Mouse (Mus musculus): ENCODE data around the gene Dnajb2. TPM values are rescaled to one million over a fixed set of nuclear protein-coding genes. Genes with fewer than 3 reads are reported as not detected.

Gene Dnajb2
- total RNA-seq (2021) = 10 to 100 TPM; 41.5 to 48.8 TPM
- long read RNA-seq, experiment 1, transcript Dnajb2-210 (9 exons, 3,066 nt) = major isoform, 10 of 37 reads
- long read RNA-seq, experiment 1, transcript Dnajb2-207 (10 exons, 1,855 nt) = minor isoform, 8 of 37 reads
- long read RNA-seq, experiment 1, partial matches to known transcripts = 8 of 37 reads
- long read RNA-seq, experiment 1, other reads (novel, unspliced or antisense) = 9 of 37 reads
- long read RNA-seq, experiment 2, transcript Dnajb2-207 (10 exons, 1,855 nt) = minor isoform, 7 of 46 reads
- long read RNA-seq, experiment 2, transcript Dnajb2-210 (9 exons, 3,066 nt) = major isoform, 9 of 46 reads
- long read RNA-seq, experiment 2, partial matches to known transcripts = 17 of 46 reads
- long read RNA-seq, experiment 2, other reads (novel, unspliced or antisense) = 10 of 46 reads

GRCm38 (mm10) chr1:75236117-75237050 is at the start of gene Dnajb2:
TSS of gene Dnajb2 (plus strand) at chr1:75236406.
- DNase-seq (ENCODE audit: low spot score in 2 of 2) = peak; percentile 59 to 80

GRCm38 (mm10) chr1:75187126-75187525 is 49.1 kb upstream of the Dnajb2 start:
- no peak for DNase-seq (ENCODE audit: low spot score in 2 of 2)

GRCm38 (mm10) chr1:75187914-75188483 is 48.2 kb upstream of the Dnajb2 start:
- DNase-seq (ENCODE audit: low spot score in 2 of 2) = no peak

GRCm38 (mm10) chr1:75190577-75190976 is 45.6 kb upstream of the Dnajb2 start:
- no peak for DNase-seq (ENCODE audit: low spot score in 2 of 2)

GRCm38 (mm10) chr1:75191258-75191621 is 45.0 kb upstream of the Dnajb2 start:
- DNase-seq (ENCODE audit: low spot score in 2 of 2) = no peak

- peak; percentile 81 to 91 for DNase-seq (ENCODE audit: low spot score in 2 of 2)
Measured at GRCm38 (mm10) chr1:75191622-75192402, 44.4 kb upstream of the Dnajb2 start, which contains the start of the genes Ankzf1 and Atg9a. TSS of gene Ankzf1 (plus strand) at chr1:75192151. TSS of gene Atg9a (minus strand) at chr1:75192196.

- DNase-seq (ENCODE audit: low spot score in 2 of 2) = peak in 1 of 2 experiments; percentile 36
Measured at GRCm38 (mm10) chr1:75192452-75192851, 43.8 kb upstream of the Dnajb2 start.

- no peak for DNase-seq (ENCODE audit: low spot score in 2 of 2)
Measured at GRCm38 (mm10) chr1:75201236-75201635, 35.0 kb upstream of the Dnajb2 start.

GRCm38 (mm10) chr1:75208967-75209678 is 27.1 kb upstream of the Dnajb2 start:
- DNase-seq (ENCODE audit: low spot score in 2 of 2) = peak in 1 of 2 experiments; percentile 54

- peak; percentile 92 to 97 for DNase-seq (ENCODE audit: low spot score in 2 of 2)
Measured at GRCm38 (mm10) chr1:75210136-75211087, 25.8 kb upstream of the Dnajb2 start, which contains the start of the genes Glb1l and Stk16. TSS of gene Glb1l (minus strand) at chr1:75210813. TSS of gene Stk16 (plus strand) at chr1:75210838.

- DNase-seq (ENCODE audit: low spot score in 2 of 2) = no peak
Measured at GRCm38 (mm10) chr1:75211141-75211708, 25.0 kb upstream of the Dnajb2 start.

GRCm38 (mm10) chr1:75212542-75212941 is 23.7 kb upstream of the Dnajb2 start:
- no peak for DNase-seq (ENCODE audit: low spot score in 2 of 2)

- no peak for DNase-seq (ENCODE audit: low spot score in 2 of 2)
Measured at GRCm38 (mm10) chr1:75213096-75213495, 23.1 kb upstream of the Dnajb2 start.

GRCm38 (mm10) chr1:75214442-75214841 is 21.8 kb upstream of the Dnajb2 start:
- no peak for DNase-seq (ENCODE audit: low spot score in 2 of 2)

- DNase-seq (ENCODE audit: low spot score in 2 of 2) = no peak
Measured at GRCm38 (mm10) chr1:75214886-75215285, 21.3 kb upstream of the Dnajb2 start.

GRCm38 (mm10) chr1:75215785-75216184 is 20.4 kb upstream of the Dnajb2 start:
- no peak for DNase-seq (ENCODE audit: low spot score in 2 of 2)

- DNase-seq (ENCODE audit: low spot score in 2 of 2) = no peak
Measured at GRCm38 (mm10) chr1:75216797-75217585, 19.2 kb upstream of the Dnajb2 start.

GRCm38 (mm10) chr1:75217893-75218226 is 18.3 kb upstream of the Dnajb2 start:
- DNase-seq (ENCODE audit: low spot score in 2 of 2) = no peak
